Mouse (Mus musculus) WW6 (cell line): Measurements from ENCODE around the gene Agbl5.

Experiments
- DNase-seq: peaks from one replicate; pipeline ENCODE4 v3.0.0-alpha.2; 2013; ENCODE audit warnings: low read depth, low spot score

The Agbl5 gene

DNA sequence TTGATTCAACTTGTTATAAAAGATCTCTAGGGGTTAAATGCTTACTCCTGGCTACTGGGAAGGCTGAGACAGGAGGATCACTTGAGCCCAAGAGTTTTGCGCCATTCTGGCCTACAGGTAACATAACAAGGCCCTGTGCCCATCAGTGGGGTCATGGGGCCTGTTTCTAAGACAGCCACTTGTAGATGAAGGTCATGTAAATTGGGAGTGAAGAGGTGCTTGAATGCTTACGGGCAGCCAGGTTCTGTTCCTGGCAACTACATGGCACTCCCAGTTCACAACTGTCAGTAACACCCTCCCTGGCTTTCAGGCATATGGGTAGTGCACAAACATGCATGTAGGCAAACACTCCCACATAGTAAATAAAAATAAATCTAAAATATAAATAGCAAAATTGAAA is 62.4 kb downstream of the Agbl5 start:
- no peak for DNase-seq

GRCm38 (mm10) chr5:30951706-30952105 is 63.2 kb downstream of the Agbl5 start:
- no peak for DNase-seq

- no peak for DNase-seq
These were observed 64.1 kb downstream of the Agbl5 start for GRCm38 (mm10) chr5:30952551-30952950.

DNA sequence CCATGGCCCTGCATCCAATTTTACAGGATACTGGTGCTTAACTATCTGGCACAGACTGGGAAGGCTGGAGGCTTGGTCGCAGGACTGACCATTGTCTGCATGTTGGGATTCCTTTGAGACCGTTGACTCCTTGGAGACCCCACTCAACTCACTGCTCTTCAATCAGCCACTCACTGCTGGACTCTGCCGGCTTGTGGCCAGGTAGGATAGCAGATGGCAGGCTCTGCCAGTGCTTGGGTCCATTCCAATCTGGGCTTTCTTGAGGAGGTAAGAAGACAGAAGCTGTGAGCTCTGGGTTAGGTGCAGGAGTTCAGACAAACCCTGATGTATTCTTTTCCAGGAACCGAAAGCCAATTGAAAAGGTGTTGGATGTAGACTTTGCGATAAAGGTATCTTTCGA is 65.6 kb downstream of the Agbl5 start:
- no peak for DNase-seq

DNA sequence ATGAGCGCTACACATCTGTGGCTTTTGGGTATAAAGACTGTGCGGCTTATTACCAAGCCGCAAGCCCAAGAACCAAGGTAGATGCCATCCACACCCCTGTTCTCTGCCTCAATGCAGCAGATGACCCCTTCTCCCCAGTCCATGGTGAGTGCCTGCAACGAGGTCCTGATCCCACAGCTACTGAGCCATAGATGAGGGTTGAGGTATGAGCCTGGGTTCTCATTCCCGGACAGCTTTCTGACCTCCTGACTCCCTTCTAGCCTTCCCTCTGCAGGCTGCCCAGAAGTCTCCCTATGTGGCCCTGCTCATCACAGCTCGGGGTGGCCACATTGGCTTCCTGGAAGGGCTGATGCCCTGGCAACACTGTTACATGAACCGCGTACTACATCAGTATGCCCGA is 66.1 kb downstream of the Agbl5 start:
- no peak for DNase-seq

- DNase-seq, result no peak
These were observed 67.3 kb downstream of the Agbl5 start for GRCm38 (mm10) chr5:30955751-30956150.
